Mouse (Mus musculus): ENCODE measurements around the gene Foxa1. TPM values are rescaled to one million over a fixed set of nuclear protein-coding genes. Genes with fewer than 3 reads are reported as not detected.

Foxa1 gene
- polyA plus RNA-seq, 1 experiment from 2014 or later, result 0.57 TPM

DNA sequence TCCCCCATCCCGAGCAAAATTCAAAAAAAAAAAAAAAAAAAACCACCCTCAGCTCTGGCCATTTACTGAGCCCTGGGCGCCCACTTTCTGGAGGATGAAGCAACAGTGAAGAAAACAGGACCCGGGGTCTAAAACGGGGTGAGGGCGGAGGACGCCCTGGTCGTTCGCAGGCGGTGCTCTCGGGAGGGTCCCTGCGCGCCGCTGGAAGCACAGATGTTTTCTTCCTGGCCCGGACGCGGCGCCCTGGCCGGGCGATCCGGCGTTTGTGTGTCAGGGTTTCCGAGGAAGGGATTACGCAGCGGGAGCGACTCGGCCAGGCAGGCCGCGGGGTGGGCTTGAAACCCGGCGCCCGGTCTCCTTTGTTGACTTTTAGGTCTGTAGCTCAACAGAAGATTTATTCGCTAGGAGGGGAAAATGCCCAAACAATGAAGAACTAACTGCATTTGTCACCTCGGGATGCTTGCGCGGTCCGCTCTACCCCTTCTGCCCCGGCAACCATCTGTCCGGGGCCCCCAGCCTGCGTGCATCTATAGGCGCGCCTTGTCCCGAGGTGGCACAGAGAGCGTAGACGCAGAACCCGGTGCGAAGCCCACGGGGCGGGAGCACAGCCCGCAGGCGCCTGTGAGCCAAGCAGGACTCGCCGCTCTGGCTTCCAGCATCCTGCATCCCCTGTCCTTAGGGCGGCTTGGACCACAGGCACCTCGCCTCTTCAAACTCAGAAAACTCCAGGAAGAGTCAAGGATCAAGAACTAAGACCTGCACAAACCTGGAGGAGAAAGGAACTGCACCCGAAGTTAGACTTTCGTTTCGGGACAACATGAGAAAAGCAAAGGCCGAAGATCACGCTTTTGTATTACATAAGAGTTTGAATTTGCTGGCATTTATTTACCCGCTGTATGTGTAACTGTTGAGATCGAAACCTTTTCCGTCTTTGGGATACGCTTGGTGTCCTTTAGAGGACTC is 7.8 kb downstream of the Foxa1 start:
- no peak; the same call in 1 of the 2 replicates for ATAC-seq (replicated peaks; ENCODE audit: insufficient number of reproducible peaks, insufficient read depth, low FRiP score, low read depth)
- H3K36me3 ChIP-seq, result no peaks in the 10 kb centered on the region
- H3K4me1 ChIP-seq (replicated peaks), result peaks cover 24% of the 10 kb centered on the region
- H3K27me3 ChIP-seq, result peaks cover 91% of the 10 kb centered on the region
- WGBS, result 1% methylated on average over 63 of the region's 63 CpGs
- H3K4me2 ChIP-seq, result peak overlapping the region; percentile 52
- no peak overlapping the region for H3K9ac ChIP-seq
- peak overlapping the region; percentile 35 for H3K4me3 ChIP-seq
- H3K9me3 ChIP-seq (replicated peaks), result no peaks in the 10 kb centered on the region
- H3K27ac ChIP-seq, result no peak overlapping the region

DNA sequence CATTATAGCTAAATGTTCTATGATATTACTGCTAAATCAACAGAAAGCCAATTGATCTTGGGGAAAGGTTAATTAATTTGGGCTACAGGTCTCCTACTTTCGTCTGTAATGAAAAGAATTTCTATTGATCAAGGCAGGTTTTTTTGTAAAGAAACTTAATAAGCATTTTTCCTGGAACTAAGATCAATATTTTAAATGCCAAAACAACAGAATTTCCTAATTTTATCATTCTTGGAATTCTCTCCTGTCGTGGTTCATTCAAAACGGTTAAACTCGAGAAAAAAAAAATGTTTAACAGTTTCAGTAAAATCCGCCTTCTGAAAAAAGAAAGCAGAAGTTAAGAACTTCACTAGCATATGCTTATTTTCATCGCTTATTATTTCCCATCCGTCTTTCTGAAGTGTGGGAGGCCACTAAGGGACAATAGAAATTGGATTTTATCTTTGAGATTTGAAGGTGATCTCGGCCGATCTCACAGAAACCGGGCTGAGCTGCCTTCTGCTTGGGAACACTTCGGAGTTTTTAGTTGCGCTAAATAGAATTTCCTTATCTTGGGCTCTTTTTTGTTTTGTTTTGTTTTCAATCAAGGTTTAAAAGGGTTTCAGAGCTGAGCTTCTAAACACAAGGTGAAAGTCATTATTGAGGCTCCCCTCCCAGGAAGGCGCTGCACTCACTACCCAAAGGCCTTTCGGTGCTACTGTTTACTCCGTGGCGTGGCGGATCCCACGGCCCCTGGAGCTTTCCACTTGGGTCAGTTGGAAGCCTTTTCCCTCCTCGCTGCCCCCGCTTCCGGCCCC is 8.7 kb downstream of the Foxa1 start:
- Histone ChIP-seq H3K4me2 (peak overlapping the region; percentile 52), H3K9me3 (replicated peaks) (no peaks in the 10 kb centered on the region), H3K4me3 (peak overlapping the region; percentile 35), H3K27ac (no peak overlapping the region), H3K36me3 (no peaks in the 10 kb centered on the region), H3K27me3 (peaks cover 92% of the 10 kb centered on the region), H3K9ac (no peak overlapping the region), H3K4me1 (replicated peaks) (peaks cover 23% of the 10 kb centered on the region)
- no peak for ATAC-seq (replicated peaks; ENCODE audit: insufficient number of reproducible peaks, insufficient read depth, low FRiP score, low read depth)
- 2% methylated on average over 21 of the region's 21 CpGs for WGBS

DNA sequence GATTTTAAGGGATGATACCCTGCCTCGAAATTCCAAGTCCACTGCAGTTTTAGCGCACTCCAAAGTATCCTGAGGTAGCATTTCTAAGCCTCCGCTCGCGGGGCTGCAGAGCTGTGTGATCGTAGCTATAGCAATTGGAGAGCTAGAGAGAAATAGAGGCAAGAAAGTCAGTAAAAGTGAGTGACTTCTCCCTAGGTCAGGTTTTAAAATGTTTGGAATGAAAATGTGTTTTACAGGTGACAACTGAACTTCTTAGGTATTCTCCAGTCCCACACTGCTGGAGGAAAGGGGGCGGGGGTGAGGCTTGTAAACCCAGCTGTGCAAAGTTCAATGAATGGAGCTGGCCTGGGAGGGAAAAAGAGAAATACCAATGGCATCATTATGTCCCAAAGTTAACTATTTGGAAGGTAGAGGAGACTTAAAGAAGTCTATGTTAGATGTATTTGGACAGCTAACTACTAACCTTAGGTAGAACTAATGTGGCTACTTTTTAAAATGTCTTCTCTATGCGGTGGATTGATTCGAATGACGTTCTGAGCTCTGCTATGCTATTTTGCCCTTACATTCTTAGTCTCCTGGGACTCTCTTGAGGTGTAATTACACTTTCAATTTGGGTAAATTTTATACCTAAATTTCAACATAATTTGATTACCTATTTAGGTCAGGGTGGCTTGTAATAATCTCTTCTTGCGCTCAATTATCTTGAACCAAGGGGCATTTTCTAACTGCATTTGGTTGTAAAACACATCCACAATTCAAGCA is 9.6 kb downstream of the Foxa1 start:
- Histone ChIP-seq H3K4me1 (replicated peaks) (peaks cover 15% of the 10 kb centered on the region), H3K9ac (no peak overlapping the region), H3K27me3 (peaks cover 92% of the 10 kb centered on the region), H3K9me3 (replicated peaks) (no peaks in the 10 kb centered on the region), H3K4me3 (no peak overlapping the region), H3K36me3 (no peaks in the 10 kb centered on the region), H3K27ac (no peak overlapping the region), H3K4me2 (no peak overlapping the region)
- no peak for ATAC-seq (replicated peaks; ENCODE audit: insufficient number of reproducible peaks, insufficient read depth, low FRiP score, low read depth)
- WGBS, result 5% methylated on average over 11 of the region's 11 CpGs

GRCm38 (mm10) chr12:57536056-57536908 is 10.4 kb downstream of the Foxa1 start:
- Histone ChIP-seq H3K36me3 (no peaks in the 10 kb centered on the region), H3K4me1 (replicated peaks) (peaks cover 13% of the 10 kb centered on the region), H3K27ac (no peak overlapping the region), H3K4me2 (no peak overlapping the region), H3K9me3 (replicated peaks) (no peaks in the 10 kb centered on the region), H3K9ac (no peak overlapping the region), H3K27me3 (peaks cover 92% of the 10 kb centered on the region), H3K4me3 (no peak overlapping the region)
- no peak for ATAC-seq (replicated peaks; ENCODE audit: insufficient number of reproducible peaks, insufficient read depth, low FRiP score, low read depth)
- 3% methylated on average over 25 of the region's 25 CpGs for WGBS

GRCm38 (mm10) chr12:57534879-57535611 is 11.7 kb downstream of the Foxa1 start:
- Histone ChIP-seq H3K27ac (no peak overlapping the region), H3K4me2 (peak overlapping the region; percentile 27; the same call in 1 of the 2 replicates), H3K9me3 (replicated peaks) (no peaks in the 10 kb centered on the region), H3K4me1 (replicated peaks) (peaks cover 13% of the 10 kb centered on the region), H3K4me3 (peak overlapping the region; percentile 5; the same call in 1 of the 2 replicates), H3K36me3 (no peaks in the 10 kb centered on the region), H3K9ac (no peak overlapping the region), H3K27me3 (peaks cover 95% of the 10 kb centered on the region)
- whole genome bisulfite sequencing, result under 1% methylated on average over 39 of the region's 39 CpGs
- ATAC-seq (replicated peaks; ENCODE audit: insufficient number of reproducible peaks, insufficient read depth, low FRiP score, low read depth), result peak; percentile 31; the same call in 1 of the 2 replicates

DNA sequence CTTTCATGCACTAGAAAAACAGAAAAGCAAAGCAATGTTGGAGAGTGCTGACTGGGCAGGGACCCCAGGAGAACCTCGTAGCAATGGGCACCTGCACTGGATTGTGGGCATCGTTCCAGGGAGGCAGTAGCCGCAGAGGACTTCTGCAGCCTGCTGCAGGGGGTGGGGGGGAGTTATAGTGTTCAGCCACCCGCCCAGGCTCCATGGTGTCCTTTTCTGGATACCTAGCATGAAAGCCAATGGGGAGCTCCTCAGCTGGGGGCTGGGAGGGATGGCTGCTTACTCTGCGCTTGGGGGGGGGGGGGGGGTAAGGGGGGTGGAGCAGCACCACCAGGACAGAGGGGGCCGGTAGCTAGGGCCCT is 12.2 kb downstream of the Foxa1 start:
- peak overlapping the region; percentile 27; the same call in 1 of the 2 replicates for H3K4me2 ChIP-seq
- H3K27ac ChIP-seq, result no peak overlapping the region
- 2% methylated on average over 5 of the region's 6 CpGs for WGBS
- no peak overlapping the region for H3K9ac ChIP-seq
- H3K4me3 ChIP-seq, result no peak overlapping the region
- peaks cover 13% of the 10 kb centered on the region for H3K4me1 ChIP-seq (replicated peaks)
- H3K9me3 ChIP-seq (replicated peaks), result no peaks in the 10 kb centered on the region
- H3K36me3 ChIP-seq, result no peaks in the 10 kb centered on the region
- ATAC-seq (replicated peaks; ENCODE audit: insufficient number of reproducible peaks, insufficient read depth, low FRiP score, low read depth), result no peak
- H3K27me3 ChIP-seq, result peaks cover 95% of the 10 kb centered on the region

- H3K4me2 ChIP-seq, result no peak overlapping the region
- no peak for ATAC-seq (replicated peaks; ENCODE audit: insufficient number of reproducible peaks, insufficient read depth, low FRiP score, low read depth)
- H3K27ac ChIP-seq, result no peak overlapping the region
- peaks cover 3% of the 10 kb centered on the region; the same call in 1 of the 2 replicates for H3K4me1 ChIP-seq (replicated peaks)
- 24% methylated on average over 9 of the region's 9 CpGs for WGBS
- no peak overlapping the region for H3K9ac ChIP-seq
- no peaks in the 10 kb centered on the region for H3K36me3 ChIP-seq
- H3K27me3 ChIP-seq, result peaks cover 64% of the 10 kb centered on the region
- no peaks in the 10 kb centered on the region for H3K9me3 ChIP-seq (replicated peaks)
- H3K4me3 ChIP-seq, result no peak overlapping the region
Measured at GRCm38 (mm10) chr12:57530474-57530873, 16.2 kb downstream of the Foxa1 start.

DNA sequence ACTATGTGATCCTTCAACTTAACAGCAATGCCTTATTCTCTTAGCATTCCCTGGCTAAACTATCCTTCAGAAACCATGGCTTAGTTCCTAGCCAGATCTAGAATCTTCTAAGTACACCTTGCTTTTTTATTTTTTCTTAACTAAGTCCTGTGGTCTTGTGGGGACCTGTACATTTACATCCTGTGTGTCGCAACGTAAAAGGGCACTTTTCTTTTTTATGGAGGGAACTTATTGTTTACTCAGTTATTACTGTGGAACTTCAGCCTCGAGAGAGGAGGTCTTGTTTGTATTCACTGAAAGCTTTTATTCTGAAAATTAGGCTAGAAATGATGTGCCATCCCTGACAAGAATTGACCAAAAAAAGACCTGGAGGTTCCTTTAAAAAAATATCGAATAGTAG is 18.4 kb downstream of the Foxa1 start:
- Histone ChIP-seq H3K27me3 (peaks cover 48% of the 10 kb centered on the region), H3K27ac (no peak overlapping the region), H3K36me3 (no peaks in the 10 kb centered on the region), H3K4me1 (replicated peaks) (no peaks in the 10 kb centered on the region), H3K4me2 (no peak overlapping the region), H3K4me3 (no peak overlapping the region), H3K9ac (no peak overlapping the region), H3K9me3 (replicated peaks) (no peaks in the 10 kb centered on the region)
- ATAC-seq (replicated peaks; ENCODE audit: insufficient number of reproducible peaks, insufficient read depth, low FRiP score, low read depth), result no peak
- 71% methylated on average over 4 of the region's 4 CpGs for WGBS

- Histone ChIP-seq H3K27me3 (no peaks in the 10 kb centered on the region), H3K4me1 (replicated peaks) (no peaks in the 10 kb centered on the region), H3K27ac (no peak overlapping the region), H3K4me2 (no peak overlapping the region), H3K4me3 (no peak overlapping the region), H3K9ac (no peak overlapping the region), H3K9me3 (replicated peaks) (no peaks in the 10 kb centered on the region), H3K36me3 (no peaks in the 10 kb centered on the region)
- WGBS, result 45% methylated on average over 12 of the region's 12 CpGs
- no peak for ATAC-seq (replicated peaks; ENCODE audit: insufficient number of reproducible peaks, insufficient read depth, low FRiP score, low read depth)
Measured at GRCm38 (mm10) chr12:57515702-57516377, 30.9 kb downstream of the Foxa1 start.
